Mouse (Mus musculus): ENCODE data around the gene Fam83b. TPM values are rescaled to one million over a fixed set of nuclear protein-coding genes. Genes with fewer than 3 reads are reported as not detected.

The Fam83b gene
- polyA plus RNA-seq (2012; rRNA removed), result 0.04 and 0.05 TPM in 2 replicates

DNA sequence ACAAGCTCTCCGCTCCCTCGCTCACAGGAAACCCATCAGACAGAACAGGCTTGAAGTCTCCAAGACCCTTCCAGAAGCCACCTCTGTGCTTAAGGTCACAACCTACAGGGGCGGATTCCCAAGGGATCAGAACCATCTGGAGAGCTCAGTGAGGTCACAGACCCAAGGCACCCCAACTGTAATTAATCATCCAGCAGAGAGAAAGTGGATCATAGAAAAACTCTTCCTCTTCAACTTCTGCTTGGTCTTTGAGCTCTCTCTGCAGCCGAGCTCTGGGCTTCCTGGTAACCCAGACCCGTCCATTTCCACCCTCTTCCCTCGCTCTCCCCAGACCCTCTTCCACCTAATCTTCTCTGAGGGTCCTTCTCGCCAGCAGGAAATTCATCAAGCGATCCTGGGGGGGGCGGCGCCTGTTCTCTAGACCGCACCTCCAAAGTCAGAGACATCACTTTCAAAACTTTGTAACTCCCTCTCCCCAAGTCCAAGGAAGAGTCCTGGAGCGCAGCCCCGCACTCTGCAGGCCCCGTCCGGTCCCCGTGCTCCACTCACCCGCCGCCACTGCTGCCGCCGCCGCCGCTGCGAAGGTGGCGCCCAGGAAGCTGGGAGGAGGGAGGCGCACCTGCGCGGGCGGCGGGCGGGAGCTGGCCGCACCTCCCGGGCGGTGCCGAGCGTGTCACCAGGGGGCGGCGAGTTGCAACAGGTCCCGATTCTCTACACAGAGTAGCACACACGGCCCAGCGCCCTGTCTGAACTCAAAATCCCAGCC, at the start of gene Fam83b:
Gene Fam83b (minus strand): TSS at position 602 of the 766 bp plus-strand sequence.

Other genes starting within 250 kb of the Fam83b start
- 3.5 and 3.7 TPM in 2 replicates for gene Hcrtr2, start 243.3 kb downstream of the Fam83b start, polyA plus RNA-seq (2012; rRNA removed)

All from central nervous system, embryonic 18 days (tissue).